Mouse (Mus musculus) layer of hippocampus, adult 2 months (tissue): Measurements from ENCODE around the gene Tbc1d10a. TPM values are rescaled to one million over a fixed set of nuclear protein-coding genes. Genes with fewer than 3 reads are reported as not detected.

ENCODE experiments used
- DNase-seq, 2 experiments: peaks; one replicate each; pipeline ENCODE4 v3.0.0; 2022; ENCODE audit warnings: low spot score in 2 of 2
- H3K27ac ChIP-seq: fragments of 200-600 bp; 2 replicates; pipeline ENCODE4 v1.8.1; 2022
- H3K4me3 ChIP-seq: fragments of 200-600 bp; 2 replicates; pipeline ENCODE4 v1.8.1; 2022; ENCODE audit warnings: mild to moderate bottlenecking
- CTCF ChIP-seq: fragments of 200-600 bp; conservative IDR thresholded peaks from 2 replicates; pipeline ENCODE4 v1.8.1; 2022; ENCODE audit warnings: antibody characterized with exemption, mild to moderate bottlenecking, moderate library complexity
- total RNA-seq, 2 experiments: library from RNA; stranded (reverse); gene quantifications; 2 replicates each; pipeline ENCODE4 v1.2.3; 2021

The Tbc1d10a gene
- total RNA-seq, 2 experiments from 2014 or later, result 27.3 to 29.4 TPM

GRCm38 (mm10) chr11:4237389-4237912 lies 50.9 kb downstream of the Tbc1d10a start:
- H3K4me3 ChIP-seq, result no peak overlapping the region
- DNase-seq, result no peak
- no peak overlapping the region for H3K27ac ChIP-seq
- no peak for TF ChIP-seq CTCF

- DNase-seq, result no peak
- TF ChIP-seq CTCF, result no peak
- Histone ChIP-seq H3K4me3 (no peak overlapping the region), H3K27ac (no peak overlapping the region)
Observed at GRCm38 (mm10) chr11:4238167-4238566, 51.6 kb downstream of the Tbc1d10a start.

DNA sequence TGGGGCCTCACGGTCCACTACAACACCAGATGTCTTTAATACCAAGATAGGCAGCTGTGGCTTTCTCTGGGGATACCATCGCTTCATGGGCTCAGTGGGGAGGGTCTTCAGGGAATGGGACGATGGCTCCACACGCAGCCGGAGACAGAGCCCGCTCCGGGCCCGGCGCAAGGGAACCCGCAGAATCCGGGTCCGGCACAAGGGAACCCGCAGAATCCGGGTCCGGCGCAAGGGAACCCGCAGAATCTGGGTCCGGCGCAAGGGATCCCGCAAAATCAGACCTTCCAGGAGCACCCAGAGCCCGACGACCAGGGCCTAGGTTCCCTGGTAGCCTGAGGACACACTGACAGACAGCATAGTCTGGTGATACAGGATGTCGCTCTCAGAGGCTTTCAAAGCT lies 53.1 kb downstream of the Tbc1d10a start:
- no peak overlapping the region for H3K27ac ChIP-seq
- no peak overlapping the region for H3K4me3 ChIP-seq
- DNase-seq, result no peak
- TF ChIP-seq CTCF, result no peak

- no peak for DNase-seq
- no peak for TF ChIP-seq CTCF
- Histone ChIP-seq H3K27ac (no peak overlapping the region), H3K4me3 (no peak overlapping the region)
Observed at GRCm38 (mm10) chr11:4240151-4240550, 53.6 kb downstream of the Tbc1d10a start.

- no peak overlapping the region for H3K4me3 ChIP-seq
- H3K27ac ChIP-seq, result no peak overlapping the region
- no peak for TF ChIP-seq CTCF
- DNase-seq, result no peak
Observed at GRCm38 (mm10) chr11:4241180-4241579, 54.6 kb downstream of the Tbc1d10a start.

- DNase-seq, result no peak
- no peak overlapping the region for H3K27ac ChIP-seq
- TF ChIP-seq CTCF, result no peak
- no peak overlapping the region for H3K4me3 ChIP-seq
Observed at GRCm38 (mm10) chr11:4246126-4246525, 59.5 kb downstream of the Tbc1d10a start.

DNA sequence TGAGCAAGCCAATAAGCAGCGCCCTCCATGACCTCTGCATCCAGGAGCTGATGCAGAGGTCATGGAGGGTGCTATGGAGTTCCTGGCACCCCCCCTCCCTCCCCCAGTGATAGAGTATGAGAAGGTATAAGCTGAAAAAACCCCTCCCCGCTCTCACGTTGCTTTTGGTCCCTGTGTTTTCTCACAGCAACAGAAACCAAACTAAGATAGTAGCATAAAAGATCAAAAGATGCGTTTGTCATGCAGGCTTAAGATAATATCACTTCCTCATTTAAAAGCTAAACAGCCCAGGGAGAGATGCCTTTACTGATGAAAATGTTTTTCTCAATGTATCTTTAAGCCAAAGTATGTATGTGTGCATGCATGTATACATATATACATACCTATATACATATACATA lies 60.0 kb downstream of the Tbc1d10a start:
- DNase-seq, result no peak
- no peak for TF ChIP-seq CTCF
- no peak overlapping the region for H3K4me3 ChIP-seq
- no peak overlapping the region for H3K27ac ChIP-seq

DNA sequence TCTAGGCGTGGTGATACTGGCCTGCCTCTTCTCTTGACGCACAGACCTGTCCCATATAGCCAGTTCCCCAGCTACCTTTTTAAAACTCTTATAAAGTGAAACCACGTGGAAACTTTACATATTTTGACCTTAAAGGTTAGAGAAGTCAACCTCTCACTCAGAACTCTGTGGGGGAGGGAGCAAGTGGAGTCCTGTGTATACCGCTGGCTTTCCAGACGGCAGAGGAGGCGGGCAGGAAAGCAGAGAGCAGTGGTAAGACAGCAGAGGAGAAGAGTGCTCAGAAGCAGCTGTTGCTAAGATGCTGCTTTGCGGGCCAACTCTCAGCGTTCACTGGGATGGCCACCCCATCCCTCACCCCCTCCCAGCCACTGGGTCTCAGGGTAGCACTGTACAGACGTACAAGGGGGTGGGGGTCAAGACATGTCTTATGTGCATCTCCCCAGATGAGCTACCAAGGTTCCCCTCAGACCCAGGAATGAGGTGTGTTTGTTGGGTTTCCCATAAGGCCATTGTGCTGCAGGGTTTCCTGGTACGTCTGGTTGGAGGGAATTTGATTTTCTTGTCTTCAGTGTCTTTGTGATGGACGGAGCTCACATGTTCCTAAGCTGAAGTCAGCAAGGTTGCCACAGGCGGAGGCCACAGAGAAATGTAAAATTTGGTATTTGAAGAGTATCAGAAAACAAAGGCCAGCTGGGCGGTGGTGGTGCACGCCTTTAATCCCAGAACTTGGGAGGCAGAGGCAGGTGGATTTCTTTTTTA lies 60.8 kb downstream of the Tbc1d10a start:
- no peak for TF ChIP-seq CTCF
- H3K27ac ChIP-seq, result no peak overlapping the region
- no peak overlapping the region for H3K4me3 ChIP-seq
- DNase-seq, result no peak

GRCm38 (mm10) chr11:4249151-4249550 lies 62.6 kb downstream of the Tbc1d10a start:
- DNase-seq, result no peak
- no peak overlapping the region for H3K27ac ChIP-seq
- H3K4me3 ChIP-seq, result no peak overlapping the region
- no peak for TF ChIP-seq CTCF

- no peak for DNase-seq
- H3K27ac ChIP-seq, result no peak overlapping the region
- no peak for TF ChIP-seq CTCF
- H3K4me3 ChIP-seq, result no peak overlapping the region
Observed at GRCm38 (mm10) chr11:4250290-4250689, 63.7 kb downstream of the Tbc1d10a start.

DNA sequence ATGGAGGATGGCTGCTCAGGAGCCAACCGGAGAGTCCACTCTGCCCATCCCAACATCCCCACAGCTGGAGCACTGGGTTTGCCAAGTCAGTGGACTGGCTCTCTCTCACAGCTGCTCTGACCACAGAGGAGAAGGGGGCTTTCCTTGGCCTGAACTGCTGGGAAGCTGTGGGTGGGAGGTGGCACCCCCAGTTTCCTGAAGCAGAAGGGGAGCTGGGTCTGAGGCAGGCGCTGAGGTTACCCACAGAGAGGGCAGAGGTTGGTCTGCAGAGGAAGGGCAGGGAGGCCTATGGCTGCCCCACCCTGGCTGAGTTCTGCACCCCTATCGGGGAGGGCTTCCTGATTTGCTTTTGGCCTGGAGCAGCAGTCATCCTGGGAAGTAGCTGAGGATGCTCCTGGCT lies 64.8 kb downstream of the Tbc1d10a start:
- no peak for TF ChIP-seq CTCF
- DNase-seq, result no peak
- Histone ChIP-seq H3K4me3 (no peak overlapping the region), H3K27ac (no peak overlapping the region)

GRCm38 (mm10) chr11:4252886-4253285 lies 66.3 kb downstream of the Tbc1d10a start:
- no peak for TF ChIP-seq CTCF
- Histone ChIP-seq H3K4me3 (no peak overlapping the region), H3K27ac (no peak overlapping the region)
- no peak for DNase-seq

- DNase-seq, result no peak
- no peak for TF ChIP-seq CTCF
- Histone ChIP-seq H3K27ac (no peak within 1 kb of the TSS), H3K4me3 (no peak within 1 kb of the TSS)
Observed at GRCm38 (mm10) chr11:4256846-4257607, 70.4 kb downstream of the Tbc1d10a start, which contains the start of gene Lif. Gene Lif (plus strand): TSS chr11:4257557.
